Mouse (Mus musculus) layer of hippocampus, adult 9-11 months (tissue): ENCODE measurements around the gene Cd47.
"Not testable (repeated sequence)": the region's sequence is repeated elsewhere in the genome, so short reads cannot be mapped to it uniquely, and the experiment has no call there.

Experiments used
- DNase-seq: peaks from one replicate; pipeline ENCODE4 v3.0.0; 2022

The Cd47 gene

DNA sequence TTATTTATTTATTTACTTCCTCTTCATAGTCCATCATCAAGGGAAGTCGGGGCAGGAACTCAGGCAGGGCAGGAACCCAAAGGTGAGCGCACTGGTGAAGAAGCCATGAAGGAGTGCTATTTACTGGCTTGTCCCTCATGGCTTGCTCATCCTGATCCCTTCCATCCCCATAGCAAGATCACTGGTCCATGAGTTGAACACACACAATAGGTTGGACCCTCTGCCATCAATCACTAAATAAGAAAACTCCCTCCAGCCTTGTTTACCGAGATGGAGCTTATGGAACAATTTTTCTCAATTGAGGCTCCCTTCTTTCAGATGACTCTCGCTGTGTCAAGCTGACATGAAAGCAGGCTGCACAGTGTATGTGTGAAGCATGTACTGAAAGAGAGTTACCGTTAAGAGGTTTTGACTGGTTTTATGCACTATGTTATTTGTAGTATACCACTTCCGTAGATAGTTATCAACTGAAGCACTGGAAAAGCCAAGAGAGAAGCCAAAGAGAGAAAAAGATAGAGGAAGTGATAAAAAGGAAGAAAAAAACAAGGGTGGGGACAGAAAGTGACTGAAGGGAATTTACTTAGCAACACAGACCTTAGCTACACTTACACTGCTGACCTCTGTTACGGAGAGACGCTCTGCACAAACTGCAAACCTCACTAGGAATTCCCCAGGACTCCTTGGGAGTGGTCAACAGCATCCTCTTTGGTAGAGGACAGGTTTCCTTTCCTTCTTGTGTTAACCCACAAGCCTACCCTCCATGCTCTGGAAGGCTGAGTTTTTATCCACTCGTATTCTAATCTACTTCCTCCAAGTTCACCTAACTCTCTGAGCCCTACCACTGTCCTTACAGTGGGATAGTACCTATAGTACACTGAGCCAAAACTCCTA is 9.5 kb upstream of the Cd47 start:
- DNase-seq = no peak

DNA sequence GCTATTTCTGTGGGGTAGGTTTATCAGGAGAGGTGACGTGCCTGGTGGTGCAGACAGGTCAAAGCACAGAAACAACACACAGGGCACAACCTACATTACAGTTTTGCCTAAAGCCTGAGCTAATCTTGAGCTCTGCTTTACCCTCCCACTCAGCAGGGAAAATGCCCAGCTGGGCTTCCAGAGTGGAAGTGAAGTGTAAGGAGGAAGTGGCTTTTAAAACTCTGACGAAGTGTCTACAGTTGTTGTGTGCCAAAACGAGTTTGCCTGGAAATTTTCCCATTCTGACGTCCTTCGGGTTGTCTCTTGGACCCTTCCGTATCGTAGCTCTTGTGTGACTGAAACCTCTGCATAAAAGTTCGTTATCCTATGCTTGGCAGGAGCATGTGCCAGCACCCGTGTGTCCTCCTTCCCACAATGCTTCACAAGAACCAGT is 7.9 kb upstream of the Cd47 start:
- DNase-seq = no peak

DNA sequence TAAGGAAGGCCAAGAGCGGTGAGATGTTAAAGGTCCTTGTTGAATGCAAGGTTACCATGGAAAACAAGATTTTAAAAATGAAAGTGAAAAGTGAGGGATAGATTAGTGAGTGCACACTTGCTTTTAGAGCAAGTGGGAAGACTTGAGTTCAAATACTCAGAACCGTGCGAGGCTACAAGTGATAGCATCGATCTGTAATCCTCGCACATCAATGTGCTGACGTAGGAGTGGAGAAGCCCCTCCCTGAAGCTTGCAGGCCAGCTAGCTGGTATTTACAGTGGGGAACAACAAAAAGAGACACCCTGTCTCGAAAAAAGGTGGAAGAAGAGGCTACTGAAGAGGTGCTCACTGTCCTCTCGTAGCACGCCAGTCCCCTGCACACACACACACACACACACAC is 6.7 kb upstream of the Cd47 start:
- DNase-seq = no peak

DNA sequence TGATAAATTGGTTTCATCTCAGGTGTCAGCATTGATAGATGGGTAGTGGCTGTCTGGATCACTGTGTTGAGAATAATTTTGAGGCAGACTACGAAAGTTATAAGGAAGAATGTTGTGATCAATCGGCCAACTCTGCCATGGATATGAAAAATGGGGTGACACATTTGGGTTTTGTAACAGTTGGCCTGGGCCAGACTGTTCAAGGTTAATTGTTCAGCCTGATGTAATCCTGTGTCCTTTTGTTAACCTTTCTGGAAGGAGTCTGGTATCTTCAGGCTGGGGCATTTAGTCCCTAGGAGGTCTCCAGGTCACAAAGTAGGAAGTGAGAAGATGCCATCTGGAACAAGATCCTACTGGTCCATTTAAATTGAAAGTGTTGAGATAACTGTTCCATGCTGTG is 4.1 kb upstream of the Cd47 start:
- no peak for DNase-seq

DNA sequence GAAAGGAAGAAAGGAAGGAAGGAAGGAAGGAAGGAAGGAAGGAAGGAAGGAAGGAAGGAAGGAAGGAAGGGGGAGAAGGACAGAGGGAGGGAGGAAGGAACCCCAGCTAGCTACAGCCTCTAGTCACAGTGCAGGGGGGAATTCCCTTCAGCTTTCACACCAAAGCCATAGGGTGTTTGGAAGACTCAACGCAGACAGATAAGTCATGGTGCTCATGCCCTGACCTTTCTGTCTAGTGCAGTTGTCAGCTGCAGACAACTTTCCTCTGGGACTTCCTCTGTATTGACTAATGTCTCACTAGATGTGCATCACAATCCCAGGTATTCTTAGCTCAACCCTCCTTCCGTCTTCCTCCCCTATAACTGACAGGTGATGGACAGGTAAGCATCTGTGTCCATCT is 3.4 kb upstream of the Cd47 start:
- DNase-seq = no peak

DNA sequence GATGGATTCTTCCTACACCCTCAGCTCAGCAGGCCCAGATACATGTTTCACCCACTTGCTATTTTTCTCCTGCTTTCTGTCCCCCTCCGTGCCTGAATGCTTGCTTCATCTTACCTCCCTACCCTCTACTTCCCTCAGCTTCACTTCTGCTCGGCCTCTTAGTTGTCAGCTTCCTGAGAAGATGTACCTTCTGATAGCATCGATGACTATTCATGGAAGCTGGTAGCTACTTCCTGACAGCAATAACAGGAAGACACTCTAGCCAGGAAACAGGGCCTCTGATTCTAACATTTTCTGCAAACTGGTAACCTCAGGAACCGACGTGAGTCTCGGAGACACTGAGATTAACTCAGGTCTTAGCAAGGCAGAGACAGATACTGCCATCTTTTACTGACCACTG is 1.5 kb upstream of the Cd47 start:
- DNase-seq = no peak

DNA sequence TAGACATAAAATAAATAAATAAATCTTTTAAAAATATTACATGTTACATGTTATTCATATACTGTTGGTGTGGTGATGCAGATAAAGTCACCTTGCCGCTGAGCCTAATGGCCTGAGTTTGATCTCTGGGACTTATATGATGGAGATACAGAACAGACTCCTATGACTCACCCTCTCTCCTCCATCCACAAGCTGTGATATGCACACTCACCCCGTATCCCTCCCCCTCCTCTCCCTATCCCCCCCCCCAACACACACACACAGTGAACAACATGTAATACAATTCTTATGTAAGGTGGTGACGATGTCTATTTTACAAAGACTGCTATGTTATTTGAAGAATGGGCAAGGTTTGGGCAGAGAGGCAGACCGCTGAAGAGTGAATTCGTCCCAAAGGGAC is 663 bp downstream of the Cd47 start:
- no peak for DNase-seq

DNA sequence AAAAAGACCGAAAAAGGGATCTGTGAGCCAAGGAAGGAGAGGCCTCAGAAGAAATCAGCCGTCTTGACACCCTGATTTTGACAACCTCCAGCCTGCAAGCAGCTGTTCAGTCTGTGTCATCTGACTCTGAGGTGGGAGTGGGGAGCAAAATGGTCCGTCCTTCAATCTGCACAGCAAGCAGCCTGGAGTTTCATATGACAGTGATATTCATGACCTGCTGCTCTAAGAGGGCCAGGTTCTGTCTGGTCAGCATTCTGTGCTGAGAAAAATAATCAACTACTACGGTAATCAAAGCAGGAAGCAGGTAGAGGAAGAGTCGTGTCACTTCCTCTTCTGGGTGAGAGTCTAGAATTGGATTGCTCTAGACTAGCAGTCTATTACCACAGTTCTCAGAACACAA is 1.1 kb downstream of the Cd47 start:
- no peak for DNase-seq

DNA sequence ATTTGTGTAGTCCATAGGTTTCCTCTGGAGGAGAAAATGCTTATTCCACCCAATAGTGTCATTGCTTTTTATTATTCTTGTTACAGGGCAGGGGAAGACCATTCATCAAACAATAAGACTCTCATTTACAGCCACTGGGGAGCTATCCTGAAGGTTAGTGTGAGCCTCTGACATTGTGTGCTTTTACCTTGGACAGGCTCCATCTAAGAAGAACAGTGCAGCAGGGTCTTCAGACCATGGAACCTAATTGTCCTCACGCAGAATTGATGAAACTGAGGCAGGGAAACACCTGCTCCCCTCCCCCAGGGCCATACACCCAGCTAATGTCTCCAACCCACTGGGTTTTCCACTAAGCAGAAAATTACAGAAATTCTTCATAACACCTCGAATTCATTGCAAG is 2.7 kb downstream of the Cd47 start:
- DNase-seq = no peak

DNA sequence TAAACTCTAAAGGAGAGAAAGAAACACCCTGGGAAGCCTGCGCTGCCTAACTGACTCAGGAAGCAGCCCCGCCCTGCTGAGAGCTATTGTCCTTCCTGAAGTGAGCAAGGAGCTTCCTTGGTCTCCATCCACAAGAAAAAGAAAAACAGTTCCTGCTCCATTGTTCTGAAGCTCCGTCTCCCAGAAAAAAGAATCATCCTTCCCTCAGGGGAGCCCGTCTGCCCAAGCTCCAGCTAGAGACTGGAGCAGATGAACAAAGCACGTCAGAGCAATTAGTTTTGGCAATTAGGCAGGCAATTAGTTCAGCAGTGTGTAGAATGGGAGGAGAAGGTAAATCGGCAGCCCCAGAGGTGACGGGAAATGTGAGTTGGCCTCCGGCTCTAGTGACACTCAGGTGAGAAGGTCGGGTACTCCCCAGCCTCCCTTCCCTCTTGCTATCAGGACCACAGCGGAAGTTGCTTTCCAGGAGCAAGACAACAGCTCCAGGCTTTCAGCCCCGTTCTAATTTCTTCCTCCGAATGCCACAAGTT is 3.7 kb downstream of the Cd47 start:
- DNase-seq = no peak

DNA sequence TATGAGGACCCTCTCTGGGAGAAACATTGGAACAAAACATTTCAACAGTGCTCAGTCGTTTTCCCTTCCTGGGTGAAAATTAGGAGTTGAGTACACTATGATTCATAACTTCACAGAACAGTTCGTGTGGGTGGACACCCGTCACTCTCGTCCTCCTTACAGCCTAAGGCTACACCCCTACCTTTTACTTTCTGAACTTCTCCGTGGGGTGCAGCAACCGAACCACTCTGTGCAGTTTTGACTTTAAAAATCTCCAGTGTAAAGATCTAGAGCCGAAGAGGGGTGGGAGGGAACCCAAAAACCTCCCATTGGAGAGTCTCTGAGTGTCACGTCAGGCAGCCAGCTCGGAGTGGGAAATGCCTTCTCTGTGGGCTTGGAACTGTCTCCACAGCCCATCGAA is 6.6 kb downstream of the Cd47 start:
- DNase-seq = no peak

DNA sequence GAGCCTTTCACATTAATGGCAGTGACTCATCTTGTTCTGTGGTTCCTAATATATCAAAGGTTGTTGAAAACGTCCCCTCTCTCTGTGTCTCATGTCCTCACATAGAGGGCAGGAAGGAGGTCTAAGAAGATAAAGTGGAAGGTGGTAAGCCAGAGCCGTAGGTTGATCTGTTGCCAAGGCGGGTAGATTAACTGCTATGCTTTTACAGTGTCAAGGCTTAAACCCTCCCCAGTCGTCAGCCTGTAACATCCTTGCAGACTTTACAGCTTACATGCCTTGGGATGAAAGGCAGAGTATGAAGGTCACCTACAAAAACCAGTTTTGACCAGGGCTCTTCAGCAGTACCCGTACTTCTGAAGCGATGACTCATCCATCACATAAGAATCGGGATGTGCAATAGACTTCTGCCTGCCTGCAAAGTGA is 7.1 kb downstream of the Cd47 start:
- DNase-seq = no peak

DNA sequence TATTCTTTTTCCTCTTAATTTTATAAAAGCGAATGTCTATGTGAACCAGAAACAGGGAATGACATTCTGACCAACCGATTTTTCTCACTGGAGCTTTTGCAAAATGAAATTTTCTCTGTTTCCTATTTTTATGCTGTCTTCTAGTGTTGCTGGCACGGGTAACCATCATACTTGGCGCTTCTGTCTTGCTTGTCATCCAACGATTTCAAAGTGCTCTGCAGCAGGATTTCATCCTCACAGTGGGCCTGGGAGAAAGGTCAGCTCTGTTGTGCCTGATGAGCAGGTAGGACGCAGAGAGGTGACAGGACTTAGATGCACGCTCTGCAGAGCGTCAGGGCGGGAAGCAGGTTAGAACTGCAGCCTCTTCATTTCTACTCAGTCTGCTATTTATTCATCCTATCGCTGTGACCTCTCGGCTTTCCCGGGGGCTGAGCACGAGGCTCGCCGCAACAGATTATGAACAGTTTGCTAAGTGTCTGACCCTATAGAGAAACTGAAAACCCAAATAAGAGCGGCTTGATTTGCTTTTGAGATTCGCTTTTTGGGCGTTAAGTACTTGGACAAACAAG is 7.6 kb downstream of the Cd47 start:
- no peak for DNase-seq

DNA sequence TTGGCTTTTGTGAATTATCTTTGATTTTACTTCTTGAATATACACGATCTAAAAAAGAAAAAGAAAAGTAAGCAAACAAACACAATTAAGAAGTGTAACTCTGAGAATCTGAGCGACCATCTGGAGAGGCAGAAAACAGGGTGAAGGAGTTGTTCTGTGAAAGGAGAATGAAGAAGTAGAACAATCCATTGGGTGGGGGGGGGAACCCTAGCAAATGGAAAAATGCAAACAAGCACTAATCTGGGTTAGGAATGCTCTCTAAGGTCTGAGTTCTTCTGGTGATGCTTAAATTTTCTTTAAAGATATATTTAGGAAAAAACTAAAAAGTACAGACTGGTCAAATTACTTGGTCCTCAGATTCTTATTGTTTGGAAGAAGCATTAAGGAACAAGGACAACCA is 11.6 kb downstream of the Cd47 start:
- DNase-seq = no peak

DNA sequence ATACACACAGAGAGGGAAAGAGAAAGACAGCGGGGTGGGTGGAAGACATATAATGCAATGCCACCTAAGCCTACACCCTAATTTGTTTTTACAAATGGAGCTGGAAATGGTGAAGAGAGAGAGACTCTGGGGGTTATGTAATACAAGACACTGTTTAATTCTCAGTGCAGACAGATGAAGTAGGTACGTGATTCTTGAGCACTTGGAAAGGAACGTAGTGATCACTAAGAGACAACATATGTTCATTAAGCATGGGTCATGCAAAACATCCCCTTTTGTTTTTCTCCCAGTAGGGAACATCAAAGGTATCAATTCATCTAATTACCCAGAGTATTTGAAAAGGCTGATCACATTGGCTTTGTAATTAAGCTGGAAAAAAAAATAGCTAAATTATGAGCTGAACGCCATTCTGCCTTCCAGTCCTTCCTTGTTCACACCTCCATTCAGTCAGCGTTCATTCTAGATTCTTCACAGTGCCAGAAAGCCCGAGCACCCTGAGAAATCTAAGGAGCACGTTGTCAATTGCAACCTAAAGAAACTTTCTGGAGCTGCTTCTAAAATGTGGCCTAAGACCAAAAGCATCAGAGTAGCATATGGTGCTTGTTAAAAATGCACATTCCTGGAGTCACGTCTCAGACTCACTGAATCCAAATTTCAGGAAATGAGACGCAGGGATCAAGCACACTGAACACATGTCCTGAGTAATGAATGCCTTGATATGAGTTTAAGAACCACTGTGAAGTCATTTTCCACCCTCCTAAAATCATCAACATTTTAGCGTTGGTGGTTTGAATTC is 12.7 kb downstream of the Cd47 start:
- no peak for DNase-seq

DNA sequence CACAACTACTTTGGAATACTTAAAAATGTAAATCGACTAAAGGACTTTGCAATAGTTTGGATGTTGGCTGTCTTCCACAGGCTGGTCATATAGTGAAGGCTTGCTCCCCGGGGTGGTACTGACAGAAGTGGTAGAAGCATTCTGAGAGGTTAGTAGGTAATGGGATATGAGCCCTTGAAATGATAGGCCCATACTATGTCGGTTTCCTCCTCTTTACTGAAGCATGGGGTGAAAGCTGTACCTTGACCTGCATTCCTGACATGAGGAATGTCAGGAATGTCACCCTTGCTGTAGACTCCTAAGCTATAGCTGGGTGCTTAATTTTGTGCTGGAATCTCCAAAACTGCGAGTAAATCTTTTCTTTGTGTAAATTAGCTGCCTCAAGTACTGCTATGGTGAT is 14.1 kb downstream of the Cd47 start:
- no peak for DNase-seq

DNA sequence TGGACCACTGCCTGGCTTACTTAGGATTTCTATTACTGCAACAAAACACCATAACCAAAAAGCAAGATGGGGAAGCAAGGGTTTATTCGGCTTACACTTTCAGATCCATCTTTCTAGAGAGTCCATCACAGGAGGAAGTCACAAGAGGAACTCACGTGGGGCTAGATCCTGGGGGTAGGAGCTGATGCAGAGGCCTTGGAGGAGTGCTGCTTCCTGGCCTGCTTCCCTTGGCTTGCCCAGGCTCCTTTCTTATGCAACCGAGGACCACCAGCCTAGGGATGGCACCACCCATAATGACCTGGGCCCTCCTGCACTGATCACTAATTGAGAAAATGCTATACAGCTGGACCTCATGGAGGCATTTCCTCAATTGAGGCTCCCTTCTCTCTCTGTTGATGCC is 16.6 kb downstream of the Cd47 start:
- no peak for DNase-seq

DNA sequence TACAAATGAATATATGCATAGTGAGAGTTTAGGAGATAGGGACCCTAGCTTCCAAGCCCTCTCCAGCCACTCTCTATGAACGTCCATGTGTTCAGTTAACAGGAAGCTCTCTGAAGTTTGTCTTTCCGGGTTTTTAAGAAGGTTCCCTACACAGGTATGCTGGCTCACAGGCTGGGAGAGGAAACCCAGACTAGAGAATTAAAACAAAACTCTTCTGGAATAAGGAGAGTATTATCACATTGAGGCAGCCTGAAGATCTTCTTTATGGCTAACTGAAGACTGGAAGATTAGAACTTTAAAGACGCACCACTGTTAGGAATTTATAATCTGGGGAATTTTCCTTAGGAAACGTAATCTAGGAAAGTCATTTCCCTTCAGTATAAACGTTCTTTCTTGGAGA is 17.8 kb downstream of the Cd47 start:
- DNase-seq = no peak

DNA sequence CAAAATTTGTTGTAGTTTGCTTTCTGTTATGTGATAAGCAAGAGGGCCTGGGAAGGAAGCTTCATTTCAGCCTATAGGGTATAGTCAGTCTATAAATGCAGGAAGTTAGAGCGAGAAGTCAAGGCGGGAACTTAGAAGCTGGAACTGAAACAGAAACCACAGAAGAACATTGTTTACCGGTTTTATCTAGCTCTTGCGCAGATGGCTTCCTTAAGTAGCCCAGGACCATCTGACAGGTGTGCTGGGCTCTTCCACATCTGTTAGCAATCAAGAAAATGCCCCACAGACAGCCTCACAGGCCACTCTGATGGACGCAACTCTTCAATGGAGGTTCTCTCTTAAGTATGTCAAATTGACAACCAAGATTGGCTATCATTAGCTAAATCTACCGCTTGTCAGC is 18.3 kb downstream of the Cd47 start:
- no peak for DNase-seq

DNA sequence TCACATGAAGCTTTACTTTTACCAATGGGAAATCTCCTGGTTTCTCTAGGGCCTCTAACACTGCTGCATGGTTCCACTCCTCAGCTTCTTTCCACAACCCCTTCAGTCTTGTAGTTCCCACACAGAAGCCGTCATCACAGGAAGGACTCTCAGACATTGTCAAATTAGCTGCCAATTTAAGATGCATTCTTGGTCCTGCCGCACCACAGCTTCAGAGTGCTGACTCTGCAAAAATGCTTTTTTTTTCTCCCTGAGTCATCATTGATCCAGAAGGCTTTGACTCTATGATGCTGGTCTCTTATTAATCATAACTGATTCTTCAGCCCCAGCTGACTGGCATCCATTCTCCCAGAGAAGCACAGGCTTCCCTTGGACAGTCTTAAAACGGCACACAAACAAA is 19.2 kb downstream of the Cd47 start:
- DNase-seq = no peak

DNA sequence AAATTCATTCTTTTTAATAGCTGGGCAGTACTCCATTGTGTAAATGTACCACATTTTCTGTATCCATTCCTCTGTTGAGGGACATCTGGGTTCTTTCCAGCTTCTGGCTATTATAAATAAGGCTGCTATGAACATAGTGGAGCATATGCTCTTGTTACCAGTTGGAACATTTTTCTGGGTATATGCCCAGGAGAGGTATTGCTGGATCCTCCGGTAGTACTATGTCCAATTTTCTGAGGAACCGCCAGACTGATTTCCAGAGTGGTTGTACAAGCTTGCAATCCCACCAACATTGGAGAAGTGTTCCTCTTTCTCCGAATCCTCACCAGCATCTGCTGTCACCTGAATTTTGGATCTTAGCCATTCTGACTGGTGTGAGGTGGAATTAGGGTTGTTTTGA is 30.6 kb downstream of the Cd47 start:
- DNase-seq = not testable (repeated sequence)

DNA sequence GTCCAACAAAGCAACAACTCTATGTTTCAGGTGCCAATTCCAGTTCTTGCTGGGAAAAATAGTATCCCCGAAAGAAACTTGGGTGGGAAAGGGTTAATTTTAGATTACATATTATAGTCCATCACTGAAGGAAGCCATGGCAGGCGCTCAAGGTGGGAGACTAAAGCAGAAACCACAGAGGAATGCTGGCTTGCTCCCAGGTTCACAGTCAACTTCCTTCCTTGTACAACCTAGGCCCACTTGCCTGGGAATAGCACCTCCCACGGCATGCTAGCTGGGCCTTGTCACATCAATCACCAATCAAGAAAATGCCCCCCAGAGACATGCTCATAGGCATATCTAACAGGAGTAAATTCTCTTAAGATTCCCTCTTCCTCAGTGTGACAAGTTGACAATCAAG is 32.0 kb downstream of the Cd47 start:
- DNase-seq = no peak

DNA sequence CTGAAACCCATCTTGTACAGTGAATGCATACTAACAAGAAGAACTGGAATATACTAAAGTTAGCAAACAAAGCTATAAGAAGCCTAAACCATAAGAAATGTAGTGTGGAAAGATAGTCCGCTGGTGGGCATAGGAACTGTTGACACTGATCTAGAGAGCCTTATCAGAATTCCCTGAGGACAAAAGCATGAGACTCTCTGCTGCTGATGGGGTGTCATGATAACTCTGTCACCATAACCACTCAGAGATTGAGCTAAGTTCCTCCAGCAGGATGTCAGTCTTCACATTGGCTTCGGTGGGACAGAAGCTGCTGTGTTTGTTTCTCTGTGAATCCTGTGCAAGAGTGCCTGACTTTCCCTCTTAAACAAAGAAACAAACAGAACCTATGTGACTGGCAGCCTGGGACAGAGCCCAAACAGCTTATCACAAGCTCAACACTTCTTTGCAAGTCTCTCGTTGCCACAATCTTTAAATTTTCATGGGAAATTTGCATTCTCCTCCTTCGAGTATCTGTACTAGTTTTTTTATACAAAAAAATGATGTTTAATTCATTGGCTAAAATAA is 33.9 kb downstream of the Cd47 start:
- DNase-seq = no peak
